Mouse (Mus musculus): ENCODE data around the gene Camsap1. TPM values are rescaled to one million over a fixed set of nuclear protein-coding genes. Genes with fewer than 3 reads are reported as not detected.
A peak's percentile ranks its signal among the peaks of the same experiment; 100 is the strongest.

Gene Camsap1
- polyA plus RNA-seq (2016; fragmentation: Nextera tagmentation; extraction: Ambion mirVana) = 85.5 and 92.7 TPM in 2 replicates

- Histone ChIP-seq H3K4me1 (peaks cover 40% of the 10 kb centered on the region), H3K9ac (peak within 1 kb of the TSS; percentile 99), H3K27me3 (no peaks in the 10 kb centered on the region), H3K27ac (peak within 1 kb of the TSS; percentile 97), H3K9me3 (replicated peaks) (no peaks in the 10 kb centered on the region), H3K36me3 (0 out of 2 replicates have a peak, but pooled peaks cover 2% of the 10 kb centered on the region), H3K4me3 (peak within 1 kb of the TSS; percentile 95), H3K4me2 (replicated peaks) (peak within 1 kb of the TSS; percentile 88)
- peak; percentile 99 for ATAC-seq (ENCODE audit: low FRiP score)
- WGBS = under 1% methylated on average over 61 of the region's 64 CpGs
Measured at GRCm38 (mm10) chr2:25983159-25983907, at the start of gene Camsap1. Gene Camsap1, minus strand, starts transcription at chr2:25983282.

DNA sequence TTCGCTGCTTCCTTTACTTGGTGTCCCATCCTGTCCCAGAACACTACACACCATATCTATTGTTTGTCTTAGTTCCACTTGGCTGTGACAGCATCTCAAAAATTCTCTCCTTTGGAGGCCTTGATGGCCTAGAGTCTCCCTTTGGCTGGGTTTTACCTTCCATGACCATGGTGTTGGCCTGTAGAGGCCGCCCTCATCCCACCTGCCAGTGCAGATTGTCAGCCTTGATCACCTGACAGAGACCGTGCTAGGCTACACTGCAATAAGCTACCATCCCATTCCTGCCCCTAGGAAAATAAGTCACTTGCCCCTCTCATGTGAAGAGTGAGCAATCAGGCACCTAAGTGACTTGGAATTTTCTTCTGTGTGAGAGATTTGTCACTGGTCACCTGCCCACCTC, 47.2 kb upstream of the Camsap1 start:
- Histone ChIP-seq H3K27me3 (peaks cover 7% of the 10 kb centered on the region; the same call in 1 of the 2 replicates), H3K4me3 (no peak overlapping the region), H3K9ac (no peak overlapping the region), H3K36me3 (no peaks in the 10 kb centered on the region), H3K4me1 (no peaks in the 10 kb centered on the region), H3K27ac (no peak overlapping the region), H3K4me2 (replicated peaks) (no peak overlapping the region), H3K9me3 (replicated peaks) (no peaks in the 10 kb centered on the region)
- WGBS = 53% methylated on average over 3 of the region's 3 CpGs
- no peak for ATAC-seq (ENCODE audit: low FRiP score)

GRCm38 (mm10) chr2:26024138-26025075, 41.3 kb upstream of the Camsap1 start:
- no peak overlapping the region for H3K27ac ChIP-seq
- no peak for ATAC-seq (ENCODE audit: low FRiP score)
- peaks cover 13% of the 10 kb centered on the region for H3K4me1 ChIP-seq
- no peak overlapping the region for H3K9ac ChIP-seq
- no peak overlapping the region for H3K4me2 ChIP-seq (replicated peaks)
- WGBS = 34% methylated on average over 4 of the region's 4 CpGs
- peaks cover 5% of the 10 kb centered on the region; the same call in 1 of the 2 replicates for H3K27me3 ChIP-seq
- H3K36me3 ChIP-seq = no peaks in the 10 kb centered on the region
- H3K4me3 ChIP-seq = no peak overlapping the region
- H3K9me3 ChIP-seq (replicated peaks) = no peaks in the 10 kb centered on the region

GRCm38 (mm10) chr2:26022626-26023025, 39.5 kb upstream of the Camsap1 start:
- no peak overlapping the region for H3K4me2 ChIP-seq (replicated peaks)
- H3K4me3 ChIP-seq = no peak overlapping the region
- no peak overlapping the region for H3K27ac ChIP-seq
- WGBS = 72% methylated on average over 1 of the region's 1 CpGs
- no peaks in the 10 kb centered on the region for H3K36me3 ChIP-seq
- no peak overlapping the region for H3K9ac ChIP-seq
- ATAC-seq (ENCODE audit: low FRiP score) = no peak
- H3K9me3 ChIP-seq (replicated peaks) = no peaks in the 10 kb centered on the region
- peaks cover 14% of the 10 kb centered on the region for H3K4me1 ChIP-seq
- peaks cover 5% of the 10 kb centered on the region; the same call in 1 of the 2 replicates for H3K27me3 ChIP-seq

DNA sequence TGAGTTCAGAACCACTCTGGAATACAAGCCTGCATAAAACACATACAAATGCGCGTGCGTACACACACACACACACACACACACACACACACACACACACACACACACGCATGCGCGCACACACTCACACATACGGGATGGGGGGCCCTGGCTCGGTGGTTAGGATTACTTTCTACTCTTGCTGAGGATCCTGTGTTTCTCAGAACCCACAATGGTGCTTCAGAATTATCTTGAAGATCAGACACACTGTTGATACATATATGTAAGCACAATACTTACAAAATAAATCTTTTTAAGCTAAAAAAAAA, 39.1 kb upstream of the Camsap1 start:
- peaks cover 4% of the 10 kb centered on the region; the same call in 1 of the 2 replicates for H3K27me3 ChIP-seq
- H3K9me3 ChIP-seq (replicated peaks) = no peaks in the 10 kb centered on the region
- H3K4me1 ChIP-seq = peaks cover 16% of the 10 kb centered on the region
- WGBS = 88% methylated on average over 8 of the region's 8 CpGs
- no peaks in the 10 kb centered on the region for H3K36me3 ChIP-seq
- no peak overlapping the region for H3K27ac ChIP-seq
- no peak overlapping the region for H3K9ac ChIP-seq
- ATAC-seq (ENCODE audit: low FRiP score) = no peak
- H3K4me2 ChIP-seq (replicated peaks) = peak overlapping the region; percentile 73; the same call in 1 of the 2 replicates
- H3K4me3 ChIP-seq = no peak overlapping the region

- peak within 1 kb of the TSS; percentile 92 for H3K4me3 ChIP-seq
- 8% methylated on average over 44 of the region's 50 CpGs for WGBS
- peak; percentile 93 for ATAC-seq (ENCODE audit: low FRiP score)
Measured at GRCm38 (mm10) chr2:26021561-26022257, 38.6 kb upstream of the Camsap1 start, which contains the start of gene Ubac1. Gene Ubac1, minus strand, starts transcription at chr2:26021747.

DNA sequence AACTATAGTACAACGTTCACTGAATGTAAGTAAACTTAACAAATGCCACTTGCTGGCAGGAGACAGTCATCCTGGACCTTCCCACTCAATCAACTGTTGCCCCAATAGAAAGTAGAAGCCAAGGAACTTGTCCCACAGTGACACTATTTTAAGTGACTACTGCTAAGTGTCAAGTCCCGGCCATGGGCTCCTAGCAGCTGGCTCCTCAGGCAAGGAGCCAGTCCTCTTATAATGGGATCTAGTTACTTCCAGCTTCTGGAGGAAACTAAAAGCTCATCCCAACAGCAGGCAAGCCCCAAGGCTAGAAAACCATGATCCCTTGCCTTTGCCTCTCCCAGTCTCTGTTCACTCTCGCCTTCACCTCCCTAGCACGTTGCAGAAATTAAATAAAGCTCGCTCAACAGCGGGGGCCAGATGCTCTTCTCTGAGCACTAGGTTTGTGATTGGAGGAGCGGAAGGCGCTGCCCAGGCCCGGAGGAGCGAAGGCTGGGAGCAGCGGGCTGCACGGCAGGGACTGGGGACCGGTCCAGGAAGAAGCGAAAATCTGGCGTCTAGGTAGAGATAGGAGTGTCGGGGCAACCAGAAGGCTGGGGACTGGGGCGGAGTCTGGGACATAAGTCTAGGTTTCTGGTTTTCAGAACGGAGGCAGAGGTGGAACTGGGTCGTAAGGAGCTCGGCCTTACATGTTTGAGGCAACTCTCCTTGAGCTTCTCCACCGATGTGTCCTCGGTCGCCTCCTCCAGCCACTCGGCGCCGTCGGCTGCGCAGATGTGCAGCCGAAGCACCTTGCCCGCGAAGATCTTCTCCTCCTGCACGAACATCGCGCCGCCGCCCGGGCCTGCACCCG, 37.9 kb upstream of the Camsap1 start:
- no peaks in the 10 kb centered on the region for H3K9me3 ChIP-seq (replicated peaks)
- H3K4me2 ChIP-seq (replicated peaks) = peak overlapping the region; percentile 73
- H3K27ac ChIP-seq = peak overlapping the region; percentile 86
- 3% methylated on average over 38 of the region's 38 CpGs for WGBS
- H3K27me3 ChIP-seq = no peaks in the 10 kb centered on the region
- H3K4me3 ChIP-seq = peak overlapping the region; percentile 92
- peak overlapping the region; percentile 89 for H3K9ac ChIP-seq
- peaks cover 16% of the 10 kb centered on the region for H3K4me1 ChIP-seq
- ATAC-seq (ENCODE audit: low FRiP score) = peak; percentile 24
- peaks cover 3% of the 10 kb centered on the region for H3K36me3 ChIP-seq

More at GRCm38 (mm10) chr2:26021561-26022257, 38.6 kb upstream of the Camsap1 start, which contains the start of gene Ubac1:
- Histone ChIP-seq H3K27ac (peak within 1 kb of the TSS; percentile 86), H3K4me2 (replicated peaks) (peak within 1 kb of the TSS; percentile 73), H3K4me1 (peaks cover 16% of the 10 kb centered on the region), H3K9ac (peak within 1 kb of the TSS; percentile 89), H3K9me3 (replicated peaks) (no peaks in the 10 kb centered on the region), H3K27me3 (no peaks in the 10 kb centered on the region), H3K36me3 (no peaks in the 10 kb centered on the region)

DNA sequence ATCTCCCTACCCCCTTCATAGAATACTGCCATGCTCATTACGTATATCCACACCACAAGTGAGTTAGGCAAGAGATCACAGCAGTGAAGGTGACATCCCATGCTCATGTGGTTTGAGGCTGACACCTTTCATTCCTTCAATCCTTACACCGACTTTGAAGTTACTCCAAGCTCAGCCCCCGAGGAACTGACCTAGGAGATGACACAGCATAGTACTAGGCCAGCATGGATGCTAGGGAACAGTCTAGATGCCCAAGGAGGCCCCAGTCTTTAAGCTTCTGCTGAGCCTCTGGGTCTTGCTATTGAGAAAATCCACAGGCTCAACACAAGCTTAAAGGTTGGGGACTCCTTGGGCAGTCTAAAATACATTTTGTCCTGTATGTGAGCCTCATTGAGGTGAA, 36.8 kb upstream of the Camsap1 start:
- no peak for ATAC-seq (ENCODE audit: low FRiP score)
- Histone ChIP-seq H3K27ac (no peak overlapping the region), H3K36me3 (peaks cover 13% of the 10 kb centered on the region), H3K4me1 (peaks cover 16% of the 10 kb centered on the region), H3K9ac (0 out of 2 replicates have a peak overlapping the region, but pooled peaks have one; percentile 89), H3K27me3 (no peaks in the 10 kb centered on the region), H3K4me2 (replicated peaks) (peak overlapping the region; percentile 73), H3K9me3 (replicated peaks) (no peaks in the 10 kb centered on the region), H3K4me3 (no peak overlapping the region)
- 88% methylated on average over 3 of the region's 3 CpGs for WGBS

DNA sequence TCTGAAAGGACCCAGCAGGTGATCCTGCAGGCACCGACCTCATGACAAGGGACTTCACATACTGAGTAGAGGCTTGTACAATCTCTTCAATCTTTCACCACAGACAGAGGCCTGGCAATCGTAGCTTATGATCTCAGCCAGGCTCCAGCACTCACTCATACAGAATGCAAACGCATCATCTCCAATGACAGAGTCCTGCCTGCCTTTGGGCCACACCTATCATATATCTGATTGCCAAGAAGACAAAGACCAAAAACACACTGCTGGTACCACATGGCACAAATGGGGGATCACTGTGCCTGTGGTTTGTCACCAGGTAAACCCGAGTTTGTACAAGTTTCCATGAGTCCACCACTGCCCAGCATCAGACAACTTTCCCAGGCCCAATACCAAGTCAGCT, 34.2 kb upstream of the Camsap1 start:
- no peak overlapping the region for H3K4me3 ChIP-seq
- H3K4me2 ChIP-seq (replicated peaks) = no peak overlapping the region
- H3K9ac ChIP-seq = no peak overlapping the region; the same call in 1 of the 2 replicates
- H3K9me3 ChIP-seq (replicated peaks) = no peaks in the 10 kb centered on the region
- no peaks in the 10 kb centered on the region for H3K27me3 ChIP-seq
- H3K27ac ChIP-seq = no peak overlapping the region
- H3K36me3 ChIP-seq = peaks cover 35% of the 10 kb centered on the region
- WGBS = 78% methylated on average over 4 of the region's 4 CpGs
- peaks cover 16% of the 10 kb centered on the region for H3K4me1 ChIP-seq
- ATAC-seq (ENCODE audit: low FRiP score) = no peak

GRCm38 (mm10) chr2:26013674-26014073, 30.6 kb upstream of the Camsap1 start:
- no peak overlapping the region for H3K4me3 ChIP-seq
- peaks cover 70% of the 10 kb centered on the region for H3K36me3 ChIP-seq
- H3K27me3 ChIP-seq = no peaks in the 10 kb centered on the region
- no peak overlapping the region for H3K27ac ChIP-seq
- H3K9ac ChIP-seq = no peak overlapping the region
- 89% methylated on average over 3 of the region's 3 CpGs for WGBS
- no peak overlapping the region for H3K4me2 ChIP-seq (replicated peaks)
- no peak for ATAC-seq (ENCODE audit: low FRiP score)
- no peaks in the 10 kb centered on the region for H3K9me3 ChIP-seq (replicated peaks)
- peaks cover 2% of the 10 kb centered on the region; the same call in 1 of the 2 replicates for H3K4me1 ChIP-seq

DNA sequence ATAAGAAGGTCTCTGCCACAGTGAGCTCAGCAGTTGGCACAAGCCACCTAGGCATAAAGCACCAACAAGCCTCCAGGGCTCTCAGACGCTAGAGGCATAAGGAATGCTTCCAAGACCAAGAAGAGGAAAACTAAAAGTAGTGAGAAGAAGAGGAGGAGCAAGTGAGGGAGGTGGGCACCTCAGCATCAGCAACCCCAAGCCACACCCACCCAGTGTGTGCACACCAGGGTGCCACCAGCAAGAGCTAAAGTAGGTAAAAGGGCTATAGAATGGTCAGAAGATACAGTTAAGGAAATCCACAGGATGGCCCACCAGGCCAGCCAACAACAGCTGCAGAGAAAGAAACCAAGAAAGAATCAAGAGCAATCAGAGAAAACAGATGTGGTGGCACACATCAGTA, 28.3 kb upstream of the Camsap1 start:
- H3K27me3 ChIP-seq = no peaks in the 10 kb centered on the region
- H3K36me3 ChIP-seq = peaks cover 92% of the 10 kb centered on the region
- no peak for ATAC-seq (ENCODE audit: low FRiP score)
- 85% methylated on average over 1 of the region's 1 CpGs for WGBS
- no peaks in the 10 kb centered on the region for H3K4me1 ChIP-seq
- no peak overlapping the region for H3K4me3 ChIP-seq
- H3K9ac ChIP-seq = no peak overlapping the region
- no peak overlapping the region for H3K27ac ChIP-seq
- H3K4me2 ChIP-seq (replicated peaks) = no peak overlapping the region
- no peaks in the 10 kb centered on the region for H3K9me3 ChIP-seq (replicated peaks)

All from hindbrain, embryonic 12.5 days (tissue).